Mouse (Mus musculus) olfactory bulb, adult 2 months (tissue): ENCODE results near the gene Lpin2.

Experiments
- CTCF ChIP-seq: fragments of 200-500 bp; IDR thresholded peaks from 2 replicates; pipeline ENCODE4 v1.5.1; 2012; ENCODE audit warnings: low read depth, mild to moderate bottlenecking, low read length, moderate library complexity; ENCODE audit not compliant: insufficient read depth
- POLR2A ChIP-seq: fragments of 200-500 bp; IDR thresholded peaks from 2 replicates; pipeline ENCODE4 v1.6.1; 2012; ENCODE audit warnings: mild to moderate bottlenecking, low read depth, low read length, moderate library complexity; ENCODE audit not compliant: insufficient read depth

DNA sequence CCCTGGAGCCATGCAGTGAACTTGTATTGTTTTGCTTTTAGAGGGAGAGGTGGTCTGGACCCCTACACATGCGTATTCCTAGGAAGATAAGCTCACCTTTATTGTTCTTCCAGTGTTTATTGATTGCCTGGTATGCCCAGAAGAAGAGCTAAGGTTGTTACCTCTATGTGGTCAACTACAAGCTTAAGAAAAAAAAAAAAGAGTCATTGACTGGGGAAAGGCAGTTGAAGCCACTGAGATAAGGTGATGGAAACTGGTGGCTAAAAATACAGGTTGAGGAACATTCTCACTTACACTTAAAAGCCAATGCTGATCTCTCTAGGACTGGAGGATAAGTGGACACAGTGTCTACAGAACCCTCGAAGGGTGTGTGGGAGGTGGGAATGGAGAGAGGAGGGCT lies 4.4 kb upstream of the Lpin2 start:
- no peak for TF ChIP-seq CTCF
- no peak for TF ChIP-seq POLR2A
